ENCODE assay signal across 8 mouse cellular contexts in the genomic region with DNA sequence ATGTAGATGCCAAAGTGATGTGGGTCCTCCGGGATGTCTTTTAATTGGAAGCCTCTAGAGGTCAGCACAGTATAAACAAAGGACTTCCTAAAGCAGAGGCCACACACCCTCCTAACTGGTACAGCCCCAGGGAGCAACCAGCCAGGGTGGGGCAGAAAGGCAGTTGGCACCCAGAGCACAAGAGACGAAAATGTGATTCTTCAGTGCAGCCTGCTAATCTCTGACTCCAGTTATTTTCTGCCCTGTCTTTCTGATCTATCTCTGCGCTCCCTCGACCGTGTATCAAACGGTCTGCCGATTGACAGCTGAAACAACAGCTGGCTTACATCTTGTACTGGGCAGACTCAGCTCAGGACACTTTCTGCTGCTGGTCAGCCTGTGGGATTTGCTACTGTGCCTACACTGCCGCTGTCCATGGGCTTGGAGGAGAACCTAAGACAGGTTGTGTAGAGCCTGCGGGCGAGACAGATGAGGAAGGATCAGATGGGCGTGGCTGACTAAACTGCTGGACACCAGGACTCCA. TPM values are rescaled to one million over a fixed set of nuclear protein-coding genes. Genes with fewer than 3 reads are reported as not detected.
DNase-seq lines count a peak whose midpoint lies in the region; ATAC-seq and TF ChIP-seq lines count a peak whose summit lies in the region.

No protein-coding gene starts in this region.

- no peak overlapping the region for H3K4me3 ChIP-seq in ES-Bruce4 (ENCODE audit: low read depth, low read length)
- no peak overlapping the region for H3K4me3 ChIP-seq in liver, embryonic 12.5 days

- no peaks in the 10 kb centered on the region for H3K27me3 ChIP-seq in ES-Bruce4 (ENCODE audit: control insufficient read depth, insufficient read depth, low read length, poor library complexity, severe bottlenecking)
- H3K27me3 ChIP-seq in liver, embryonic 12.5 days (replicated peaks): peaks cover 44% of the 10 kb centered on the region

- peak; percentile 11 for DNase-seq in 3134 (ENCODE audit: extremely low read depth, insufficient read length, low spot score)
- DNase-seq in cerebellum, adult 9-11 months: peak; percentile 38
- DNase-seq in heart, adult 8-10 months (ENCODE audit: low spot score): peak; percentile 62
- peak; percentile 64 for DNase-seq in kidney, adult 11 months
- peak; percentile 81 for DNase-seq in thymus, postnatal 0 days (ENCODE audit: low spot score)

- peak overlapping the region; percentile 39 for H3K4me2 ChIP-seq in liver, embryonic 12.5 days

- ATAC-seq in liver, embryonic 12.5 days: 0 out of 2 replicates have a peak, but pooled peaks have one; percentile 55
- peak; percentile 85 for ATAC-seq in monocyte, adult 5-6 weeks (replicated peaks; ENCODE audit: insufficient number of reproducible peaks, low FRiP score, low TSS enrichment, poor library complexity, severe bottlenecking)

- whole genome bisulfite sequencing in liver, embryonic 12.5 days (ENCODE audit: insufficient replicate concordance): 22% methylated on average over 11 of the region's 11 CpGs

- no peak overlapping the region for H3K9ac ChIP-seq in ES-Bruce4 (ENCODE audit: low read depth, poor library complexity, severe bottlenecking)
- H3K9ac ChIP-seq in liver, embryonic 12.5 days: no peak overlapping the region

- peaks cover 8% of the 10 kb centered on the region for H3K4me1 ChIP-seq in ES-Bruce4 (ENCODE audit: control insufficient read depth, insufficient read depth, low read length)
- H3K4me1 ChIP-seq in liver, embryonic 12.5 days: 0 out of 2 replicates have a peak, but pooled peaks cover 4% of the 10 kb centered on the region

- no peaks in the 10 kb centered on the region for H3K36me3 ChIP-seq in ES-Bruce4 (ENCODE audit: control insufficient read depth, insufficient read depth, low read length, poor library complexity, severe bottlenecking)
- no peaks in the 10 kb centered on the region for H3K36me3 ChIP-seq in liver, embryonic 12.5 days

- no peaks in the 10 kb centered on the region; the same call in 1 of the 2 replicates for H3K9me3 ChIP-seq in ES-Bruce4 (replicated peaks; ENCODE audit: control insufficient read depth, insufficient read depth, low read length, poor library complexity, severe bottlenecking)
- no peaks in the 10 kb centered on the region for H3K9me3 ChIP-seq in liver, embryonic 12.5 days (replicated peaks)

- 0 out of 2 replicates have a peak, but pooled peaks have one; percentile 20 for TF ChIP-seq EP300 in ES-Bruce4 (IDR thresholded peaks at IDR 0.05; ENCODE audit: insufficient read depth, low read depth, low read length)

- no peak overlapping the region for H3K27ac ChIP-seq in ES-Bruce4 (ENCODE audit: insufficient read depth, low read length)
- H3K27ac ChIP-seq in liver, embryonic 12.5 days: no peak overlapping the region

- TF ChIP-seq POLR2A in ES-Bruce4 (IDR thresholded peaks at IDR 0.05; ENCODE audit: insufficient read depth, low read length): no peak

- TF ChIP-seq CTCF in ES-Bruce4 (IDR thresholded peaks at IDR 0.05; ENCODE audit: low read depth, low read length): peak; percentile 33

RNA-seq across cellular contexts. Expression of gene Mturn, which starts 24.0 kb away (rescaled TPM):
- 3.8 and 4.8 TPM in 2 replicates for polyA plus RNA-seq in ES-Bruce4 (2011; ENCODE audit: insufficient read depth, insufficient read length, low read depth, missing spikeins)
- 10 to 100 TPM; 10.7 to 18.6 (median 13.4) TPM for total RNA-seq in heart, adult 8-10 months (2022)
- polyA plus RNA-seq in liver, embryonic 12.5 days (2016; fragmentation: Nextera tagmentation; extraction: Ambion mirVana): 0.72 and 1.1 TPM in 2 replicates
- 4.6 to 9.5 TPM (median 7.1 TPM) in 3 replicates for total RNA-seq in monocyte, adult 5-6 weeks (2017)
- 5.8 and 6.7 TPM in 2 replicates for polyA plus RNA-seq in thymus, postnatal 0 days (2015; fragmentation: Nextera tagmentation; extraction: Ambion mirVana)

Comparison
In these comparisons a context has a peak if more than half of its experiments do, and no peak if none do; other contexts are left out.
1. DNase-seq: peak in every context shown above with its lines; median percentile 81 in thymus, postnatal 0 days; 64 in kidney, adult 11 months; 62 in heart, adult 8-10 months; 38 in cerebellum, adult 9-11 months; 11 in 3134.